Mouse (Mus musculus): ENCODE results near the gene Ctxn1. TPM values are rescaled to one million over a fixed set of nuclear protein-coding genes. Genes with fewer than 3 reads are reported as not detected.

The Ctxn1 gene
- polyA plus RNA-seq, 1 experiment: 0.32 TPM

DNA sequence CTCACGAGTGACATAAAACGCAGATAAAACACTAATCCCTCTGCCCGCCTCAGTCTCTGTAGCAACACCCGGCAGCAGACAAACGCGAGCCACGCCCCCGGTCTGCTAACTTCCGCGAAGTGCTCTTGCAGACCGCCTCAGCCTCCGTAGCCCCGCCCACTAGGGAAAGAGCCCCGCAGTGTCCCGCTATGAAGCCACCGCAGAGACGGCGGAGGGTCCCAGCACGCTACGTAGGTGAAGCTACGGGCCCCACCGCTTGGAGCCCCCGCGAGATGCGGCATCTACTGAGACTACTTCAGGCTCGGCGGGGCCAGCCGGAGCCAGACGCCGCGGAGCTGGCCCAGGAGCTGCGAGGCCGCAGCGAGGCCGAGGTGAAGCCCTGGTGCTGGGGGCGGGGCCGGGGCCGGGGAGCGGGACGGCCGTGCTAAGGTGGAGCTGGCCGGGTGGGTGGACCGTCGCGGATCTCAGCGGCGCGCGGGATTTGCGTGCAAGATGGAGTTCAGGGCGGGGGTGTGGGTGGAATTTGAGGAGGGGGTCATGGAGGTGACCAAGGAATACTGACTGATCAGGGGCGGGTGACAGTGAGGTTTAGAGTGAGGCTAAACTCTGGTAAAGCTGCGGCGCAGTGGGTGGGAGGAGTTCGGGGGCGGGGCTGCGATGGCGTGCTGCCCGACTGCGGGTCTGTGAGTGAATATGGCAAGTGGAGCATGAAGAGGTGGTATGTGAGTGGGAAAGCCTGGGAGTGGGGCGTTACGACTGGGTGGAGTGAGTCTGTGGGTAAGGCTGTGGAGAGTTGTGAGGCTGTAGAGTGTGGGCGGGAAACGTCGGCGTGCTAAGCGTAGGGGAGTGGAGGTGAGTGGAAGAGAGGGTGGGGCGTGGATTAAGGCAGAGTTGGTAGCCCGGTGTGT is 5.9 kb downstream of the Ctxn1 start, which contains the start of gene Snapc2:
TSS of gene Snapc2 (plus strand) at position 147 of the 908 bp plus-strand sequence.
- Histone ChIP-seq H3K4me3 (replicated peaks) (peak within 1 kb of the TSS; percentile 67), H3K9me3 (ENCODE audit: control insufficient read depth, low read length) (no peaks in the 10 kb centered on the region), H3K4me1 (ENCODE audit: control insufficient read depth) (peaks cover 51% of the 10 kb centered on the region), H3K27me3 (ENCODE audit: control insufficient read depth) (peaks cover 4% of the 10 kb centered on the region; the same call in 1 of the 2 replicates), H3K36me3 (ENCODE audit: control insufficient read depth) (peaks cover 45% of the 10 kb centered on the region)
- TF ChIP-seq GATA1 (IDR thresholded peaks at IDR 0.05; ENCODE audit: low read length) (no peak), TAL1 (IDR thresholded peaks at IDR 0.05; ENCODE audit: low read length) (no peak)

GRCm38 (mm10) chr8:4252116-4252760 is 6.8 kb downstream of the Ctxn1 start:
- no peaks in the 10 kb centered on the region for H3K9me3 ChIP-seq (ENCODE audit: control insufficient read depth, low read length)
- H3K36me3 ChIP-seq (ENCODE audit: control insufficient read depth): peaks cover 42% of the 10 kb centered on the region
- H3K4me1 ChIP-seq (ENCODE audit: control insufficient read depth): peaks cover 51% of the 10 kb centered on the region
- TF ChIP-seq GATA1 (IDR thresholded peaks at IDR 0.05; ENCODE audit: low read length): no peak
- no peak for TF ChIP-seq TAL1 (IDR thresholded peaks at IDR 0.05; ENCODE audit: low read length)
- peaks cover 4% of the 10 kb centered on the region; the same call in 1 of the 2 replicates for H3K27me3 ChIP-seq (ENCODE audit: control insufficient read depth)
- H3K4me3 ChIP-seq (replicated peaks): peak overlapping the region; percentile 67

DNA sequence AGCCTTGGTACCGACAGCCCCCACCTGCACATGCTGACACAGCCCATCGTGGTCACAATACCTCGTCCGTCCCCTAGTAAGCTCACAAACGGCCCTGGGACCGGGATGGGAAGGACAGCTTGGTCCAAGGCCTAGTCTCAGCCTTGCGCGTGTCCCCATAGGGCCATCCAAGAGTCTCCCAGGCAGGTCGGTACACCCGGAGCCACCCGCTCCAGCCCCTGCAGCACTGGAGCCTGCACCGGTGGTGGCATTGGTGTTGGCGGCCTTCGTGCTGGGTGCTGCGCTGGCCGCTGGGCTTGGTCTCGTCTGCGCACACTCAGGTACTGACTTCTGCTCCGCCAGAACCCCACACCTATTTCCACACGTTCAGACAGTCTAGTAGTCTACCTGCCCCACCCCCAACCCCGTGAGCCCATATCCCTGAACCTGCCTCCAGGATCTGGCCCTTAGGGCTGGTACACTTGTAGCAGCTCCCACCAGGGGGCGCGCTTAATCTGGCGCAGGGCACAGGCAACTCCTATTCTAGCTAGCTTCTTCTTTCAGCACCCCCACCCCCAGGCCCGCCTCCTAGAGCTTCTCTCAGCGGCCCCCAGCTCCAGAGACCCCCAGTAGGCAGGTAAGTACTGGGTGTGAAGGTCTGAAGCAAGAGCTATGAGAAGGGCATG is 8.6 kb downstream of the Ctxn1 start:
- H3K4me3 ChIP-seq (replicated peaks): no peak overlapping the region
- H3K36me3 ChIP-seq (ENCODE audit: control insufficient read depth): peaks cover 44% of the 10 kb centered on the region
- H3K4me1 ChIP-seq (ENCODE audit: control insufficient read depth): peaks cover 59% of the 10 kb centered on the region
- H3K27me3 ChIP-seq (ENCODE audit: control insufficient read depth): peaks cover 4% of the 10 kb centered on the region; the same call in 1 of the 2 replicates
- H3K9me3 ChIP-seq (ENCODE audit: control insufficient read depth, low read length): no peaks in the 10 kb centered on the region
- no peak for TF ChIP-seq TAL1 (IDR thresholded peaks at IDR 0.05; ENCODE audit: low read length)
- TF ChIP-seq GATA1 (IDR thresholded peaks at IDR 0.05; ENCODE audit: low read length): no peak

- Histone ChIP-seq H3K4me1 (ENCODE audit: control insufficient read depth) (peaks cover 55% of the 10 kb centered on the region), H3K36me3 (ENCODE audit: control insufficient read depth) (peaks cover 44% of the 10 kb centered on the region), H3K9me3 (ENCODE audit: control insufficient read depth, low read length) (no peaks in the 10 kb centered on the region), H3K27me3 (ENCODE audit: control insufficient read depth) (peaks cover 4% of the 10 kb centered on the region; the same call in 1 of the 2 replicates), H3K4me3 (replicated peaks) (no peak overlapping the region)
- TF ChIP-seq TAL1 (IDR thresholded peaks at IDR 0.05; ENCODE audit: low read length) (no peak), GATA1 (IDR thresholded peaks at IDR 0.05; ENCODE audit: low read length) (no peak)
Measured at GRCm38 (mm10) chr8:4249213-4249612, 9.9 kb downstream of the Ctxn1 start.

- peaks cover 45% of the 10 kb centered on the region for H3K4me1 ChIP-seq (ENCODE audit: control insufficient read depth)
- peaks cover 55% of the 10 kb centered on the region for H3K36me3 ChIP-seq (ENCODE audit: control insufficient read depth)
- TF ChIP-seq GATA1 (IDR thresholded peaks at IDR 0.05; ENCODE audit: low read length) (no peak), TAL1 (IDR thresholded peaks at IDR 0.05; ENCODE audit: low read length) (no peak)
- no peak within 1 kb of the TSS for H3K4me3 ChIP-seq (replicated peaks)
- no peaks in the 10 kb centered on the region for H3K9me3 ChIP-seq (ENCODE audit: control insufficient read depth, low read length)
- peaks cover 4% of the 10 kb centered on the region; the same call in 1 of the 2 replicates for H3K27me3 ChIP-seq (ENCODE audit: control insufficient read depth)
Measured at GRCm38 (mm10) chr8:4247951-4248540, 11.0 kb downstream of the Ctxn1 start, which contains the start of gene Tgfbr3l. Gene Tgfbr3l (plus strand): TSS chr8:4248214.

- H3K4me3 ChIP-seq (replicated peaks): no peak overlapping the region
- H3K4me1 ChIP-seq (ENCODE audit: control insufficient read depth): peaks cover 42% of the 10 kb centered on the region
- no peaks in the 10 kb centered on the region for H3K9me3 ChIP-seq (ENCODE audit: control insufficient read depth, low read length)
- TF ChIP-seq GATA1 (IDR thresholded peaks at IDR 0.05; ENCODE audit: low read length) (no peak), TAL1 (IDR thresholded peaks at IDR 0.05; ENCODE audit: low read length) (no peak)
- peaks cover 4% of the 10 kb centered on the region; the same call in 1 of the 2 replicates for H3K27me3 ChIP-seq (ENCODE audit: control insufficient read depth)
- peaks cover 63% of the 10 kb centered on the region for H3K36me3 ChIP-seq (ENCODE audit: control insufficient read depth)
Measured at GRCm38 (mm10) chr8:4247241-4247640, 11.8 kb downstream of the Ctxn1 start.

- Histone ChIP-seq H3K4me1 (ENCODE audit: control insufficient read depth) (peaks cover 45% of the 10 kb centered on the region), H3K9me3 (ENCODE audit: control insufficient read depth, low read length) (no peaks in the 10 kb centered on the region), H3K27me3 (ENCODE audit: control insufficient read depth) (peaks cover 4% of the 10 kb centered on the region; the same call in 1 of the 2 replicates), H3K4me3 (replicated peaks) (no peak overlapping the region), H3K36me3 (ENCODE audit: control insufficient read depth) (peaks cover 76% of the 10 kb centered on the region)
- no peak for TF ChIP-seq GATA1 (IDR thresholded peaks at IDR 0.05; ENCODE audit: low read length)
Measured at GRCm38 (mm10) chr8:4245737-4246136, 13.3 kb downstream of the Ctxn1 start.

- Histone ChIP-seq H3K27me3 (ENCODE audit: control insufficient read depth) (peaks cover 4% of the 10 kb centered on the region; the same call in 1 of the 2 replicates), H3K4me3 (replicated peaks) (no peak overlapping the region), H3K36me3 (ENCODE audit: control insufficient read depth) (peaks cover 79% of the 10 kb centered on the region), H3K9me3 (ENCODE audit: control insufficient read depth, low read length) (no peaks in the 10 kb centered on the region), H3K4me1 (ENCODE audit: control insufficient read depth) (peaks cover 44% of the 10 kb centered on the region)
- TF ChIP-seq GATA1 (IDR thresholded peaks at IDR 0.05; ENCODE audit: low read length) (no peak), TAL1 (IDR thresholded peaks at IDR 0.05; ENCODE audit: low read length) (no peak)
Measured at GRCm38 (mm10) chr8:4245061-4245460, 14.0 kb downstream of the Ctxn1 start.

Data from erythroblast, embryonic 14.5 days (primary cell).